In genomic region chr9:53934179-53934578, GRCm38 (mm10) we compare ENCODE assay signal across 9 mouse cellular contexts. TPM values are rescaled to one million over a fixed set of nuclear protein-coding genes. Genes with fewer than 3 reads are reported as not detected.
DNase-seq lines count a peak whose midpoint lies in the region; ATAC-seq and TF ChIP-seq lines count a peak whose summit lies in the region.
"Had no signal": no experiment of that assay in that cellular context is flagged by ENCODE, and none has a peak within 500 bp of the region (broad histone marks: within the 10 kb centered on the region; RNA-seq: fewer than 3 reads in every experiment).

No protein-coding gene starts in this region.

- peaks cover 35% of the 10 kb centered on the region for H3K27me3 ChIP-seq in E14TG2a.4 (ENCODE audit: insufficient read depth, low read length)
- H3K27me3 ChIP-seq: neural tube, embryonic 13.5 days had no signal

- peaks cover 9% of the 10 kb centered on the region; the same call in 1 of the 2 replicates for H3K9me3 ChIP-seq in E14TG2a.4 (ENCODE audit: low read length)
- H3K9me3 ChIP-seq: neural tube, embryonic 13.5 days had no signal

- peak; percentile 26 for DNase-seq in heart, postnatal 4 days
- DNase-seq in heart, adult 8-10 months (ENCODE audit: low spot score), result no peak
- peak; percentile 37 for DNase-seq in forelimb bud, embryonic 11.5 days (ENCODE audit: low read depth, low spot score)
- DNase-seq in left cerebral cortex, adult 9 months (ENCODE audit: low spot score in 2 of 2), result peak; percentile 35 to 69
- DNase-seq in retina, postnatal 1 day, result peak; percentile 71
- no peak for DNase-seq in urinary bladder, postnatal 10 days (ENCODE audit: low spot score)

- ATAC-seq in cerebellum, adult (ENCODE audit: insufficient number of reproducible peaks, low FRiP score, low TSS enrichment), result peak; percentile 40; the same call in 1 of the 2 replicates

- no peak overlapping the region for H3K4me3 ChIP-seq in E14TG2a.4 (replicated peaks; ENCODE audit: low read length)
- H3K4me3 ChIP-seq: neural tube, embryonic 13.5 days had no signal

- no peaks in the 10 kb centered on the region for H3K36me3 ChIP-seq in E14TG2a.4 (ENCODE audit: insufficient read depth, low read length)

- peaks cover 8% of the 10 kb centered on the region for H3K4me1 ChIP-seq in E14TG2a.4 (replicated peaks; ENCODE audit: low read depth, low read length)

- peak; percentile 56 for TF ChIP-seq CTCF in E14TG2a.4 (conservative IDR thresholded peaks at IDR 0.05; ENCODE audit: low read length)

RNA-seq across cellular contexts. Expression of gene Elmod1, which starts 40.9 kb away (rescaled TPM):
- under 1 TPM; 0.17 to 0.32 TPM for total RNA-seq in heart, postnatal 4 days (2021)
- total RNA-seq in heart, adult 8-10 months (2022), result under 1 TPM in 3 of 4 experiments, not detected in 1; 0.16 to 0.22 (median 0.19) TPM

Comparison
In these comparisons a context has a peak if more than half of its experiments do, and no peak if none do; other contexts are left out.
1. DNase-seq: peak in heart, postnatal 4 days (single experiment), forelimb bud, embryonic 11.5 days (single experiment), left cerebral cortex, adult 9 months (2 of 2) and retina, postnatal 1 day (single experiment); none in heart, adult 8-10 months (single experiment) and urinary bladder, postnatal 10 days (single experiment).